Mouse (Mus musculus) cortical plate, adult 2 months (tissue): ENCODE data around the gene Hira.

ENCODE experiments used
- CTCF ChIP-seq: fragments of 200-500 bp; IDR thresholded peaks from 2 replicates; pipeline ENCODE4 v1.5.1; 2011; ENCODE audit warnings: mild to moderate bottlenecking, control low read depth, low read length; ENCODE audit not compliant: insufficient read depth; ENCODE audit errors: extremely low read depth
- POLR2A ChIP-seq: fragments of 200-500 bp; IDR thresholded peaks from 2 replicates; pipeline ENCODE4 v1.6.1; 2011; ENCODE audit warnings: mild to moderate bottlenecking, low read length, control low read depth; ENCODE audit not compliant: insufficient read depth; ENCODE audit errors: extremely low read depth

DNA sequence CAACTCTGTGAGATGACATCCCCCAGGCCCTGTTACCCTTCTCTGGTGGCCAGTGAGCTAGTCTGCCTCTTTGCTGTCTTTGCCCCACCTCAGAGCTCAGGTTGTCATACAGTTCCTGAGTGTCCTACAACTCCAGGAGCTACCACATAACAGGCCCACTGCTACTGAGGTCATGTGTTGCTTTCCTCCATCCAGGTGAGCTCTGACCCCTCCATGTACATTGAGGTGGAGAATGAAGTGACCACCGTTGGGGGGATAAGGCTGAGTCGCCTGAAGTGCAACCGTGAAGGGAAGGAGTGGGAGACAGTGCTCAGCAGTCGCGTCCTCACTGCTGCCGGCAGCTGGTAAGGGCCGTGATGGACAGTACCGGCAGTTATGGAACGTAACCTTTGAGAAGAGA, 72.1 kb downstream of the Hira start:
- TF ChIP-seq POLR2A (no peak), CTCF (no peak)
